Mouse (Mus musculus) ovary, postnatal 10 days (tissue): ENCODE results near the gene Mansc1.
A peak's percentile ranks its signal among the peaks of the same experiment; 100 is the strongest.

ENCODE experiments used
- DNase-seq: peaks from one replicate; pipeline ENCODE4 v3.0.0; 2022; ENCODE audit warnings: low spot score

The Mansc1 gene

GRCm38 (mm10) chr6:134639210-134639609 lies 6.9 kb upstream of the Mansc1 start, which contains the start of gene Borcs5:
Gene Borcs5, plus strand, starts transcription at chr6:134639510.
- no peak for DNase-seq

GRCm38 (mm10) chr6:134636476-134636875 lies 4.2 kb upstream of the Mansc1 start:
- no peak for DNase-seq

- DNase-seq = no peak
Observed at GRCm38 (mm10) chr6:134633553-134633952, 1.3 kb upstream of the Mansc1 start.

GRCm38 (mm10) chr6:134632756-134633155 lies 468 bp upstream of the Mansc1 start:
- no peak for DNase-seq

GRCm38 (mm10) chr6:134630447-134630846 lies 1.8 kb downstream of the Mansc1 start:
- DNase-seq = no peak

- DNase-seq = no peak
Observed at GRCm38 (mm10) chr6:134626564-134626963, 5.7 kb downstream of the Mansc1 start.

GRCm38 (mm10) chr6:134625431-134625830 lies 6.9 kb downstream of the Mansc1 start:
- no peak for DNase-seq

GRCm38 (mm10) chr6:134621552-134621949 lies 10.7 kb downstream of the Mansc1 start:
- DNase-seq = no peak

- DNase-seq = no peak
Observed at GRCm38 (mm10) chr6:134620846-134621551, 11.3 kb downstream of the Mansc1 start.

- DNase-seq = no peak
Observed at GRCm38 (mm10) chr6:134620129-134620528, 12.2 kb downstream of the Mansc1 start.

- no peak for DNase-seq
Observed at GRCm38 (mm10) chr6:134617589-134617988, 14.7 kb downstream of the Mansc1 start.

GRCm38 (mm10) chr6:134614723-134615648 lies 17.3 kb downstream of the Mansc1 start:
- peak; percentile 53 for DNase-seq

- no peak for DNase-seq
Observed at GRCm38 (mm10) chr6:134614322-134614721, 18.0 kb downstream of the Mansc1 start.

GRCm38 (mm10) chr6:134611896-134612295 lies 20.4 kb downstream of the Mansc1 start:
- no peak for DNase-seq

GRCm38 (mm10) chr6:134610380-134610779 lies 21.9 kb downstream of the Mansc1 start:
- DNase-seq = no peak

- DNase-seq = no peak
Observed at GRCm38 (mm10) chr6:134606949-134607746, 25.1 kb downstream of the Mansc1 start.

GRCm38 (mm10) chr6:134606540-134606939 lies 25.7 kb downstream of the Mansc1 start:
- DNase-seq = no peak

- DNase-seq = no peak
Observed at GRCm38 (mm10) chr6:134605196-134605595, 27.1 kb downstream of the Mansc1 start.

- DNase-seq = no peak
Observed at GRCm38 (mm10) chr6:134602371-134603003, 29.8 kb downstream of the Mansc1 start.

GRCm38 (mm10) chr6:134601766-134602165 lies 30.5 kb downstream of the Mansc1 start:
- DNase-seq = no peak

- DNase-seq = no peak
Observed at GRCm38 (mm10) chr6:134601130-134601529, 31.2 kb downstream of the Mansc1 start.

GRCm38 (mm10) chr6:134599239-134599638 lies 33.0 kb downstream of the Mansc1 start:
- no peak for DNase-seq
